Mouse (Mus musculus) retina, postnatal 1 day (tissue): ENCODE data around the gene H2-M10.6.

Experiments used
- DNase-seq: peaks from one replicate; pipeline ENCODE4 v3.0.0-alpha.2; 2012

The H2-M10.6 gene

GRCm38 (mm10) chr17:36843696-36844095 is 31.7 kb downstream of the H2-M10.6 start:
- DNase-seq = no peak

GRCm38 (mm10) chr17:36844286-36844719 is 32.3 kb downstream of the H2-M10.6 start:
- no peak for DNase-seq

GRCm38 (mm10) chr17:36844725-36845124 is 32.8 kb downstream of the H2-M10.6 start:
- DNase-seq = no peak

- DNase-seq = no peak
Observed at GRCm38 (mm10) chr17:36848911-36849310, 36.9 kb downstream of the H2-M10.6 start.

GRCm38 (mm10) chr17:36849992-36850391 is 38.0 kb downstream of the H2-M10.6 start:
- no peak for DNase-seq

- DNase-seq = no peak
Observed at GRCm38 (mm10) chr17:36851200-36851599, 39.2 kb downstream of the H2-M10.6 start.

- no peak for DNase-seq
Observed at GRCm38 (mm10) chr17:36851627-36852026, 39.7 kb downstream of the H2-M10.6 start.

GRCm38 (mm10) chr17:36855484-36855883 is 43.5 kb downstream of the H2-M10.6 start:
- no peak for DNase-seq

- no peak for DNase-seq
Observed at GRCm38 (mm10) chr17:36856236-36856635, 44.3 kb downstream of the H2-M10.6 start.

- no peak for DNase-seq
Observed at GRCm38 (mm10) chr17:36858181-36858580, 46.2 kb downstream of the H2-M10.6 start.

GRCm38 (mm10) chr17:36861680-36862079 is 49.7 kb downstream of the H2-M10.6 start:
- no peak for DNase-seq
